Mouse (Mus musculus) gastrocnemius, postnatal 25 days (tissue): ENCODE measurements at regions not wholly inside any gene's neighbourhood (a gene's known extent, or its start where the extent isn't known, plus 50 kb on each side); places are given as distances from the start of the nearest gene placed in this dataset.
"Not testable (repeated sequence)": the region's sequence is repeated elsewhere in the genome, so short reads cannot be mapped to it uniquely, and the experiment has no call there.

Experiments
- DNase-seq: peaks from one replicate; pipeline ENCODE4 v3.0.0; 2022

- no peak for DNase-seq
These were observed 57.9 kb upstream of the Klf13 start for GRCm38 (mm10) chr7:63996581-63997098.

- DNase-seq = no peak
These were observed 56.7 kb upstream of the Klf13 start for GRCm38 (mm10) chr7:63995255-63995980.

- not testable (repeated sequence) for DNase-seq
These were observed 56.1 kb upstream of the Klf13 start for GRCm38 (mm10) chr7:63994769-63995168.

GRCm38 (mm10) chr7:63992155-63992554 is 53.4 kb upstream of the Klf13 start:
- DNase-seq = no peak

DNA sequence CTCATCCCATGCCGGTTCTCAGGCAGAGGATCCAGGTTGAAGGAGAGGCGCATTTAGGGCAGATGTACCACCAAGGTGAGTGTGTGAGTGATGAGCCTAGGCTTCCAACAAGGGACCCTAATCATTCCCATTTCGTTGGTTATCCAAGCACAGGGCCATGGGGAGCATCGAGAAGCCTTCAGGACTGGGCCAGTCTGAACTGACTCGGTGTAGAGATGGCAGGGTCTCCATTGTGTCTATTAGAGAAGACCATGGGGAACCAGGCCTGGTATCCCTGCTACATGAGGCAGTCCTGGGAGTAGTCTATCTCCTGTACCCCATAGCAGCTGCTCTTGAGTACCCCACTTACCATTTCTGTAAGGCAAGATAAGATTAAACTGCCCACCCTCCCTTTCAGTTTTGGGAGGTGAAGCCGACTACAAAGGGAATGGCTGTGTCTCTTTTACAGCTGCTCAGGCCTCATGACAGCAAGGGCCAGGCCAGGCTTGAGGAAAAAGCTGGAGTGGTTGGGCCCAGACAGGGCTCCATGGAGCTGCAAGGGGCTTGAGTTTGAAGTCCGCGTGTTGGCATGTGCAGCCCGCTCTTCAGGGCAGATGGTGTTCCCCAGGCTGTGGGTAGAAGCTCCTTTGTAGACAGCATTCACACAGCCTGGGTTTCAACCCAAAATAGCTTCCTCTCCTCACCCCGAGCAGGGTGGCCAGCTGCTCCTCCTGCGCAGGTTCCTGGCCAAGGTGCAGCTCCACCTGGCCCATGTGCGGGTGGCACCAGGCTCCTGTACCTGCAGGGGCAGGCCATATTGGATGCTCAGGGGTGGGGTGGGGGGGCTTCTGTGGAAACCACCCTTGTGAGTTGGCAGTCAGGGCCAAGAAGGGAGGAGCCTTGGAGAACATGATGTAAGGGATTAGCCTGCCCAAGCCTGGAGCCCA is 52.6 kb upstream of the Klf13 start:
- no peak for DNase-seq

DNA sequence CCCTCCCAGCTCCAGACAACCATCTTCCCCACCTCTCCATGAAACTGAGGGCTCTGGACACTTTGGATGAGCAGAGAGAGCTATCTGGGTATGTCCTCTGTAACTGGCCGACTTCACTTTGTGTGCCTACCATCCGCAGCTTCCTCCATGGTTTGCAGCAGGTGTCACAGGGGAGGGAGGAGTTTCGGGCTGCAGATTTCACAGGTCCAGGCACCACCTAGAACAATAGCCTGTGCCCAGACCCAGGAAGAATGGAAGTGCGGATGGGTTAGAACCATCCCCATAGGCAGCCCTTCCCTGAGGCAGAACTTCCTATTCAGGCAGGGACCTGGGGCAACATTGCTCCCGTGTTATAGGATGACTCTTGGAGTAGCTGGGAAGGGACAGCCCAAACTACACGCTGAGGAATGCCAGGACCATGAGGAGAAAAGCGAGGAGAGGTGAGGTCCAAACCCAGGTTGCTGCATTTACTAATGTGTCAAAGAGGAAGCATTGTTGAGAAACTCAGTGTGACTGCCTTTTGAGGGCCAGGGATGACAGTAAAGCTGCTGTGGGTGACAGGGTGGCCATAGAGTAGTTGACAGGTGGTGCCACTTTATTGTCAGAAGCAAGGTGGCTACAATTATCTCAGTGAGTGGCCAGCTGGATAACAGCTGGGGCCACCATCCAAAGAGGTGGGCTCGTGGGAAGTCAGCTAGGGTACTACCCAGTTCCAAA is 51.8 kb upstream of the Klf13 start:
- DNase-seq = no peak

GRCm38 (mm10) chr7:63989736-63990135 is 51.0 kb upstream of the Klf13 start:
- DNase-seq = no peak
